Mouse (Mus musculus) thymus, adult 2 months (tissue): Measurements from ENCODE around the gene Rhov.

Experiments used
- CTCF ChIP-seq: fragments of 200-500 bp; IDR thresholded peaks from 2 replicates; pipeline ENCODE4 v1.5.1; 2012; ENCODE audit warnings: mild to moderate bottlenecking, control low read depth, low read length, moderate library complexity, borderline replicate concordance; ENCODE audit not compliant: control insufficient read depth, poor library complexity, insufficient read depth; ENCODE audit errors: extremely low read depth
- POLR2A ChIP-seq: fragments of 200-500 bp; IDR thresholded peaks from 2 replicates; pipeline ENCODE4 v1.6.1; 2012; ENCODE audit warnings: mild to moderate bottlenecking, low read length, control low read depth, moderate library complexity; ENCODE audit not compliant: control insufficient read depth, poor library complexity, insufficient read depth; ENCODE audit errors: extremely low read depth

- TF ChIP-seq POLR2A: no peak
- TF ChIP-seq CTCF: no peak
Observed at GRCm38 (mm10) chr2:119298839-119299238, 27.8 kb upstream of the Rhov start.
